Comparison of ENCODE assay signal across 10 mouse cellular contexts in the genomic region with DNA sequence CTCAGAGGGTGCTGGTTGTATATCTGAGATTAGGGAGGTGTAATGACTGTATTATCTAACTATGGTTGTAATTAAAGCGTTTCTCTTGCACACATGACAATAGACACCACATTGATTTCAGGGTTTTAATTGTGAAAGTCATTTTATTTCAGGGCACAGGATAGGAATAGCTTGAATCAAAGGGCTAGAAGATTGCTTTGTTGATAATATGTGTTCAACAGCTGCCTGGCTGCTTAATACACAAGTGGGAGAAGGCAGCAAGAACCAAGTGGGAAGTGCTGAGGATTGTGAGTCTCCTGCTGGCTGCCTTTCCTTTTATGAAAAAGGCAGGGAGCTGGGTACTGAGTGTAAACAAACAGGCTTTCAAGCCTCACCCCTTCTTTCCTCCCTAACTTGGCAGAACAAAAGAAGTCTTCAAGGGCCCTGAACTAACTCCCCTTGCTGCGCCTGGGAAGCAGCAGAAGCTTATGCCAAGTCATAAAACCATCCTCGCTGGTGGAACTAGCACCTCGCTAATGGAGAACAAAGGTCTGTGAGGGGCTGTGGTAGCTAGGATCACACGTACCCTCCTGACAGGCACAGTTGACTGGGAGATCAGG.
DNase-seq lines count a peak whose midpoint lies in the region; ATAC-seq and TF ChIP-seq lines count a peak whose summit lies in the region.
"Had no signal": no experiment of that assay in that cellular context is flagged by ENCODE, and none has a peak within 500 bp of the region (broad histone marks: within the 10 kb centered on the region; RNA-seq: fewer than 3 reads in every experiment).

No protein-coding gene starts in this region.

- H3K9ac ChIP-seq in hindbrain, embryonic 11.5 days (ENCODE audit: low read depth, low read length), result 0 out of 2 replicates have a peak overlapping the region, but pooled peaks have one; percentile 7
- H3K9ac ChIP-seq in stomach, postnatal 0 days (ENCODE audit: low read length), result no peak overlapping the region

- TF ChIP-seq EP300 in stomach, postnatal 0 days (optimal IDR thresholded peaks at IDR 0.05), result no peak

- no peak overlapping the region for H3K4me3 ChIP-seq in hindbrain, embryonic 11.5 days (ENCODE audit: low read depth, low read length)
- H3K4me3 ChIP-seq in stomach, postnatal 0 days (ENCODE audit: low read depth, low read length), result no peak overlapping the region

- 5% methylated on average over 5 of the region's 5 CpGs for WGBS in hindbrain, embryonic 11.5 days
- WGBS in stomach, postnatal 0 days, result 19% methylated on average over 5 of the region's 5 CpGs

- TF ChIP-seq CTCF in stomach, postnatal 0 days (IDR thresholded peaks at IDR 0.05; ENCODE audit: low read depth), result 0 out of 2 replicates have a peak, but pooled peaks have one; percentile 5

- DNase-seq in right cerebral cortex, adult 18-20 months, result peak; percentile 7
- DNase-seq in right cerebral cortex, postnatal 14 days, result no peak
- peak; percentile 52 for DNase-seq in hindbrain, embryonic 11.5 days (ENCODE audit: low spot score)
- peak; percentile 61 for DNase-seq in lung, postnatal 25 days (ENCODE audit: low spot score)
- DNase-seq in stomach, postnatal 0 days (ENCODE audit: low spot score), result peak; percentile 20
- no peak for DNase-seq in natural killer cell, adult 2 months (ENCODE audit: low spot score in 2 of 2)
- DNase-seq in gastrocnemius, adult 8-10 months (ENCODE audit: low spot score in 2 of 2), result no peak
- DNase-seq in right cerebral cortex, postnatal 36 days (ENCODE audit: low spot score in 2 of 2), result no peak
- DNase-seq: cerebellum, adult 11-12 months had no signal

- H3K4me2 ChIP-seq in hindbrain, embryonic 11.5 days (replicated peaks; ENCODE audit: low read depth, low read length), result no peak overlapping the region
- H3K4me2 ChIP-seq in stomach, postnatal 0 days (replicated peaks; ENCODE audit: low read depth), result 0 out of 2 replicates have a peak overlapping the region, but pooled peaks have one; percentile 9

- H3K36me3 ChIP-seq in hindbrain, embryonic 11.5 days (ENCODE audit: control insufficient read depth, insufficient read depth, low read length), result no peaks in the 10 kb centered on the region
- H3K36me3 ChIP-seq in stomach, postnatal 0 days (ENCODE audit: control insufficient read depth, insufficient read depth, low read length), result no peaks in the 10 kb centered on the region

- H3K4me1 ChIP-seq in hindbrain, embryonic 11.5 days (replicated peaks; ENCODE audit: control insufficient read depth, insufficient read depth, low read length), result peaks cover 5% of the 10 kb centered on the region; the same call in 1 of the 2 replicates
- H3K4me1 ChIP-seq in stomach, postnatal 0 days (replicated peaks; ENCODE audit: control insufficient read depth, insufficient read depth), result peaks cover 10% of the 10 kb centered on the region; the same call in 1 of the 2 replicates

- ATAC-seq in hindbrain, embryonic 11.5 days (ENCODE audit: low FRiP score), result peak; percentile 54
- 0 out of 2 replicates have a peak, but pooled peaks have one; percentile 40 for ATAC-seq in stomach, postnatal 0 days (ENCODE audit: low FRiP score, low TSS enrichment)
- ATAC-seq: inflammation-experienced regulatory T-cells, adult 6 months had no signal

- no peaks in the 10 kb centered on the region for H3K27me3 ChIP-seq in hindbrain, embryonic 11.5 days (ENCODE audit: control insufficient read depth, insufficient read depth, low read length)
- H3K27me3 ChIP-seq in stomach, postnatal 0 days (ENCODE audit: control insufficient read depth, insufficient read depth, low read length), result no peaks in the 10 kb centered on the region

- H3K27ac ChIP-seq in hindbrain, embryonic 11.5 days (ENCODE audit: low read depth, low read length), result peak overlapping the region; percentile 65
- no peak overlapping the region; the same call in 1 of the 2 replicates for H3K27ac ChIP-seq in stomach, postnatal 0 days (replicated peaks)

- no peaks in the 10 kb centered on the region for H3K9me3 ChIP-seq in hindbrain, embryonic 11.5 days (ENCODE audit: control insufficient read depth, low read length)
- H3K9me3 ChIP-seq in stomach, postnatal 0 days (ENCODE audit: control insufficient read depth, low read length), result no peaks in the 10 kb centered on the region

Comparison
In these comparisons a context has a peak if more than half of its experiments do, and no peak if none do; other contexts are left out.
1. DNase-seq: peak in right cerebral cortex, adult 18-20 months (single experiment), hindbrain, embryonic 11.5 days (single experiment), lung, postnatal 25 days (single experiment) and stomach, postnatal 0 days (single experiment); none in right cerebral cortex, postnatal 14 days (single experiment), natural killer cell, adult 2 months (0 of 2), gastrocnemius, adult 8-10 months (0 of 2) and right cerebral cortex, postnatal 36 days (0 of 2).